Mouse (Mus musculus) hindbrain, embryonic 16.5 days (tissue): ENCODE measurements at regions not wholly inside any gene's neighbourhood (a gene's known extent, or its start where the extent isn't known, plus 50 kb on each side); places are given as distances from the start of the nearest gene placed in this dataset.
A peak's percentile ranks its signal among the peaks of the same experiment; 100 is the strongest.
"Not testable (repeated sequence)": the region's sequence is repeated elsewhere in the genome, so short reads cannot be mapped to it uniquely, and the experiment has no call there.

ENCODE experiments used
- ATAC-seq: fragments of 200-750 bp; cut with Nextera tagmentation; 2 replicates; pipeline ENCODE4 v1.8.0; 2017; ENCODE audit warnings: moderate TSS enrichment, moderate library complexity
- H3K27ac ChIP-seq: fragments of 300-500 bp; sonication (generic); 2 replicates; pipeline ENCODE4 v1.5.1; 2014; ENCODE audit warnings: low read depth, mild to moderate bottlenecking, control low read depth, low read length, moderate library complexity
- H3K27me3 ChIP-seq: fragments of 300-500 bp; sonication (generic); replicated peaks from 2 replicates; pipeline ENCODE4 v1.6.1; 2014; ENCODE audit warnings: low read length; ENCODE audit not compliant: control insufficient read depth, insufficient read depth
- H3K36me3 ChIP-seq: fragments of 300-500 bp; sonication (generic); 2 replicates; pipeline ENCODE4 v1.6.1; 2014; ENCODE audit warnings: mild to moderate bottlenecking, low read length, moderate library complexity, mixed read lengths; ENCODE audit not compliant: control insufficient read depth, insufficient read depth
- H3K4me1 ChIP-seq: fragments of 300-500 bp; sonication (generic); 2 replicates; pipeline ENCODE4 v1.6.1; 2014; ENCODE audit warnings: low read depth, low read length; ENCODE audit not compliant: control insufficient read depth, insufficient read depth
- H3K4me2 ChIP-seq: fragments of 300-500 bp; sonication (generic); 2 replicates; pipeline ENCODE4 v1.6.1; 2014; ENCODE audit warnings: mild to moderate bottlenecking, low read length, control low read depth, moderate library complexity
- H3K4me3 ChIP-seq: fragments of 300-500 bp; sonication (generic); 2 replicates; pipeline ENCODE4 v1.5.1; 2014; ENCODE audit warnings: mild to moderate bottlenecking, low read length, control low read depth, moderate library complexity
- H3K9ac ChIP-seq: fragments of 300-500 bp; sonication (generic); 2 replicates; pipeline ENCODE4 v1.6.1; 2014; ENCODE audit warnings: low read depth, mild to moderate bottlenecking, control low read depth, low read length, moderate library complexity
- H3K9me3 ChIP-seq: fragments of 300-500 bp; sonication (generic); 2 replicates; pipeline ENCODE4 v1.6.1; 2014; ENCODE audit warnings: mild to moderate bottlenecking, low read length, moderate library complexity; ENCODE audit not compliant: control insufficient read depth
- WGBS: fragments of 180-500 bp; shearing (Covaris S2); extraction: QIAGEN DNeasy Blood & Tissue Kit; methylation state at CpG from one replicate; pipeline ENCODE4 v1.1.7; 2014; 5-methylcytosine and 5-hydroxymethylcytosine counted together

DNA sequence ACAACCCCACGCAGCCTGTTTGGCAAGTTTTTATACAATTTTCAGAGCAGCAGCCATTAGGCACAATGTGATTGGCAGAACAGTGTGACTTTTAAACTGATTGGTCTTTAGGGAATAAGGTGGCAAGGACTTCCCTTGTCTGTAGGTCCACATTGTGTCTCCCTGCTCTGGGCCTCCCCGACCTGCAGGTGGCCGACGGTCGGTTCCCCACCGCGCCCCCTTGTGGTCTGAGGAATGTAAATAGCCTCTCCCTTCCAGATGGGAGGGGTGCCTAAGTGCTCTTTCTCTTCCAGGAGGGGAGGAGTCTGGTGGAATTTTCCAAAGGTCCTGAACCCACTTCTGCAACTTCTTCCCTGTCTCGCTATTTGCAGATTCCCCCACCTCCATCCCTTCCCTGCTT is 52.5 kb upstream of the Prr5 start:
- H3K4me2 ChIP-seq, H3K9me3 ChIP-seq, H3K27me3 ChIP-seq, H3K9ac ChIP-seq, H3K4me3 ChIP-seq, ATAC-seq, H3K27ac ChIP-seq, H3K36me3 ChIP-seq: not testable (repeated sequence)
- H3K4me1 ChIP-seq: peaks cover 21% of the 10 kb centered on the region
- 12% methylated on average over 8 of the region's 8 CpGs for WGBS

DNA sequence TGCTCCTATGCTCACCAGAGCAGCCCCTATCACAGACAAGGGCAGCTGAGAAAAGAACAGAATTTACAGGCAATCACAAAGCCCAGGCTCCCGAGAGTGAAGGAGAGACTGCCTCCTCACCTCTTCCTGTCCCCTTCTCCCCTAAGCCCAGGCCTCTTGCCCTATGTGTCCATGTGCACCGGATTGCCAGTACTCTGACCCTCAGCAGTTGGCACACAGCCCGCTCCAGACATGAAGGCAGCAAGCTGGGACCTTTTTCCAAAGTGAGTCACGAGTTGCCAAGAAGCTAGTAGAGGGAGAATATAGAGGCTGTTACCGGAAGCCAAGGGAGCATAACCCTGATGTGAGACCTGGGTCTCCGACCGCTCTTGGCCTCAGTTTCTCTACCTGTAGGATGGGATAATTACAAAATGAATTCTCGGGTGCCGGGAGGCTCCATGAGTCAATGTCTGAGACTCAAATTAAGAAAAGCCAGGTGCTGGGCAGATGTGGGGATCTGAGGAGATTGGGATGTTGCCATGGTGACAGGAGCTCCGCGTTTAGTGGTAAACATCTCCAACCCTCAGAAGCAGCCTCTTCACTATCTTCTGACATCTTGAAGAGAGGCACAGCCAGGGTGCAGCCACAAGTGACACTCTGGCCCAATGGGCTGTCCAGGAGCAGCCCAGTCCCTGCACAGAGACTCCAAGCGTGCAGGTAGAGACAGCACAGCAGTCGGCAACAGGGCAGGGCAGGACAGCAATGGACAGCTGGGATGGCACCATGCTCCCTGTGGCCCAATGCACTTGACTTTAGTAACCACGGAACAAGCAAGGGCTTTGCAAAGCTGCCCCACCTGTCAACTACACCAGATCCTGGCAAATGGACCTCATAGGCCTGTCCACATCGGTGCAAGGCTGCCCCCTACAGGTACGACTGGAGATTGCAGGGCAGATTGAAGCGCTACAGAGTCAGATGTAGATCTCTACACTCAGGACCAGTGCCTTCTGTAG is 55.6 kb upstream of the Prr5 start:
- 41% methylated on average over 17 of the region's 17 CpGs for WGBS
- Histone ChIP-seq H3K27me3 (0 out of 2 replicates have a peak, but pooled peaks cover 6% of the 10 kb centered on the region), H3K9ac (no peak overlapping the region), H3K4me3 (no peak overlapping the region), H3K4me2 (no peak overlapping the region), H3K4me1 (peaks cover 18% of the 10 kb centered on the region), H3K27ac (no peak overlapping the region), H3K36me3 (no peaks in the 10 kb centered on the region), H3K9me3 (no peaks in the 10 kb centered on the region)
- ATAC-seq: peak; percentile 84

DNA sequence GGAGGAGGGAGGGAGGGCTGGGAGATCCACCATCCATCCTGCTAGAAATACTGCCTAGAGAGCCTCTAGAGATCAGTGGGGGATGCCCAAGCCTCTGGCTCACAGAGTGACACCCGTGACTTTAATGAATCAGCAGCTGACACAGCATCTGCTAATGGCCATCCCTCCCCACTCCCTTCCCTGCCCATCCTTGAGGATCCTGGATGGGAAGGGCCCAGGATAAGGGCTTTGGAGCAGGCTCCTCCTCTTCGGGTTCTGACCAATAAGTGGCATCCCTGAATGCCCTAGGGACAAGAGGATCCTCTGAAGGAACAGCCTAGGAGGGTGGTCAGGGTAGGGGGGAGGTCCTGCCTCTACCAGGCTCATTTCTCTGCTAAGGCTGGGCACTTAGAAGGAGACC is 55.3 kb upstream of the Rtl6 start:
- H3K4me2 ChIP-seq: no peak overlapping the region
- 25% methylated on average over 2 of the region's 2 CpGs for WGBS
- peak overlapping the region; percentile 22 for H3K9ac ChIP-seq
- H3K4me1 ChIP-seq: peaks cover 18% of the 10 kb centered on the region
- H3K27ac ChIP-seq: no peak overlapping the region
- no peaks in the 10 kb centered on the region for H3K36me3 ChIP-seq
- no peak overlapping the region for H3K4me3 ChIP-seq
- no peak for ATAC-seq
- H3K9me3 ChIP-seq: no peaks in the 10 kb centered on the region
- H3K27me3 ChIP-seq: 0 out of 2 replicates have a peak, but pooled peaks cover 6% of the 10 kb centered on the region

DNA sequence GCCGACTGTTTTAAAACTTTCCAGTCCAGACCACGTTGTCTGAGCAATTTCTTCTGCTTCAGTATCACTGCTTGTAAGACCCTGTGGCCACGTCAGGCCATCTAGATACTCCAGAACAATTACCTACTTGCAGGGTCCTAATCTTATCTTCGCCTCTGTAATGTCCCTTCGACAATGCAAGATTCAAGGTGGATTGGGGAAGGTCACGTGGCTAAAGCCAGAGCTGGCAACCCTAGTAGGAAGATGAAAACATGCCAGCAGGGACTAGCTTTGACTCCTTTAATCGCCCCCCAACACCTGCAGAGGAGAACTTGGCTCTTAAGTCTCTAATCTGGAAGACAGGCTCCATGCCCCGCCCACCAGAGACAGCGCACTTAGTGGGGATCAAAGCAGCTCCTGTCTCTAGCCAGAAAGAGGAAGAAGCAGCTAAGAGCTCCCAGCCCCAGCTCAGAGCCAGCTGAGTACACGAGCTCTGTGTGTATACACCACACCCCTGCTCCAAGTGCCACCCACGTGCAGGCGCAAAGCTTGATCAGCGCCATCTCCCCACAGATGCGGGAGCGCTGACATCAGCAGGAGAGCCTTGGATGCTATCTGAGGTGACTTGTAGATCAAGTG is 52.3 kb upstream of the Rtl6 start:
- no peaks in the 10 kb centered on the region for H3K27me3 ChIP-seq
- H3K4me2 ChIP-seq: no peak overlapping the region
- WGBS: 65% methylated on average over 15 of the region's 15 CpGs
- no peak overlapping the region for H3K27ac ChIP-seq
- H3K4me3 ChIP-seq: no peak overlapping the region
- no peaks in the 10 kb centered on the region for H3K9me3 ChIP-seq
- no peak overlapping the region for H3K9ac ChIP-seq
- no peak for ATAC-seq
- H3K4me1 ChIP-seq: peaks cover 18% of the 10 kb centered on the region
- no peaks in the 10 kb centered on the region for H3K36me3 ChIP-seq

- Histone ChIP-seq H3K4me3 (no peak overlapping the region), H3K4me2 (no peak overlapping the region), H3K4me1 (peaks cover 17% of the 10 kb centered on the region), H3K27ac (no peak overlapping the region), H3K9me3 (no peaks in the 10 kb centered on the region), H3K9ac (no peak overlapping the region), H3K36me3 (no peaks in the 10 kb centered on the region), H3K27me3 (no peaks in the 10 kb centered on the region)
- ATAC-seq: no peak
- WGBS: 93% methylated on average over 5 of the region's 5 CpGs
Measured at GRCm38 (mm10) chr15:84609063-84609462, 51.4 kb upstream of the Rtl6 start.
